Mouse (Mus musculus) midbrain, postnatal 0 days (tissue): ENCODE measurements around the gene Col11a2. TPM values are rescaled to one million over a fixed set of nuclear protein-coding genes. Genes with fewer than 3 reads are reported as not detected.
A peak's percentile ranks its signal among the peaks of the same experiment; 100 is the strongest.

ENCODE experiments used
- ATAC-seq: fragments of 200-750 bp; cut with Nextera tagmentation; 2 replicates; pipeline ENCODE4 v1.8.0; 2017; ENCODE audit warnings: moderate number of reproducible peaks, mild to moderate bottlenecking, moderate TSS enrichment, moderate library complexity; ENCODE audit not compliant: low FRiP score
- DNase-seq: peaks from one replicate; pipeline ENCODE4 v3.0.0-alpha.2; 2015; ENCODE audit warnings: low spot score
- H3K27ac ChIP-seq: fragments of 300-500 bp; sonication (generic); 2 replicates; pipeline ENCODE4 v1.5.1; 2014; ENCODE audit warnings: low read depth, mild to moderate bottlenecking, low read length, mixed read lengths
- H3K27me3 ChIP-seq: fragments of 300-500 bp; sonication (generic); 2 replicates; pipeline ENCODE4 v1.6.1; 2014; ENCODE audit warnings: low read length, control low read depth, mixed read lengths; ENCODE audit not compliant: insufficient read depth
- H3K36me3 ChIP-seq: fragments of 300-500 bp; sonication (generic); 2 replicates; pipeline ENCODE4 v1.6.1; 2014; ENCODE audit warnings: low read length, control low read depth, mixed read lengths; ENCODE audit not compliant: insufficient read depth
- H3K4me1 ChIP-seq: fragments of 300-500 bp; sonication (generic); 2 replicates; pipeline ENCODE4 v1.6.1; 2014; ENCODE audit warnings: mild to moderate bottlenecking, control low read depth, antibody characterized with exemption, low read length, mixed read lengths; ENCODE audit not compliant: insufficient read depth
- H3K4me2 ChIP-seq: fragments of 300-500 bp; sonication (generic); 2 replicates; pipeline ENCODE4 v1.6.1; 2014; ENCODE audit warnings: low read depth, mild to moderate bottlenecking, low read length, mixed read lengths; ENCODE audit not compliant: poor library complexity, severe bottlenecking
- H3K4me3 ChIP-seq: fragments of 300-500 bp; sonication (generic); 2 replicates; pipeline ENCODE4 v1.5.1; 2014; ENCODE audit warnings: low read depth, mild to moderate bottlenecking, low read length, moderate library complexity
- H3K9ac ChIP-seq: fragments of 300-500 bp; sonication (generic); replicated peaks from 2 replicates; pipeline ENCODE4 v1.6.1; 2014; ENCODE audit warnings: mild to moderate bottlenecking, low read length, moderate library complexity, mixed read lengths; ENCODE audit not compliant: poor library complexity, severe bottlenecking
- H3K9me3 ChIP-seq: fragments of 300-500 bp; sonication (generic); 2 replicates; pipeline ENCODE4 v1.6.1; 2016; ENCODE audit warnings: low read length, control low read depth
- CTCF ChIP-seq: IDR thresholded peaks from 2 replicates; pipeline ENCODE4 v1.5.1; 2016; ENCODE audit warnings: antibody characterized with exemption, mild to moderate bottlenecking
- WGBS: fragments of 180-500 bp; shearing (Covaris S2); extraction: QIAGEN DNeasy Blood & Tissue Kit; methylation state at CpG from one replicate; pipeline ENCODE4 v1.1.7; 2014; 5-methylcytosine and 5-hydroxymethylcytosine counted together
- polyA plus RNA-seq: library from polyadenylated mRNA; unstranded; fragments of >200 nt; fragmentation: Nextera tagmentation; extraction: Ambion mirVana; gene quantifications from 2 replicates; pipeline ENCODE4 v1.2.1, GENCODE M21; 2015
- total RNA-seq: library from RNA; depleted of rRNA; stranded (reverse); fragments of >200 nt; gene quantifications from 2 replicates; pipeline ENCODE4 v1.2.3, GENCODE M21; 2014

Col11a2 gene
- total and polyA plus RNA-seq, 2 experiments from 2014 or later = 4.6 to 17.9 TPM

- no peak overlapping the region for H3K9ac ChIP-seq
- DNase-seq (peak; percentile 86), ATAC-seq (peak; percentile 89)
- 11% methylated on average over 5 of the region's 5 CpGs for WGBS
- no peaks in the 10 kb centered on the region for H3K27me3 ChIP-seq
- H3K36me3 ChIP-seq = no peaks in the 10 kb centered on the region
- H3K9me3 ChIP-seq = no peaks in the 10 kb centered on the region
- H3K4me1 ChIP-seq = no peaks in the 10 kb centered on the region; the same call in 1 of the 2 replicates
- 0 out of 2 replicates have a peak overlapping the region, but pooled peaks have one; percentile 7 for H3K4me2 ChIP-seq
- H3K27ac ChIP-seq = no peak overlapping the region
- TF ChIP-seq CTCF = no peak
- H3K4me3 ChIP-seq = no peak overlapping the region
Observed at GRCm38 (mm10) chr17:34079621-34080020, 40.4 kb downstream of the Col11a2 start.

- TF ChIP-seq CTCF = no peak
- Histone ChIP-seq H3K36me3 (no peaks in the 10 kb centered on the region), H3K9me3 (no peaks in the 10 kb centered on the region), H3K27ac (no peak overlapping the region), H3K4me2 (no peak overlapping the region), H3K9ac (no peak overlapping the region), H3K27me3 (no peaks in the 10 kb centered on the region), H3K4me3 (no peak overlapping the region), H3K4me1 (no peaks in the 10 kb centered on the region)
- ATAC-seq (no peak), DNase-seq (no peak)
- 3% methylated on average over 8 of the region's 8 CpGs for WGBS
Observed at GRCm38 (mm10) chr17:34083104-34083503, 43.9 kb downstream of the Col11a2 start.

DNA sequence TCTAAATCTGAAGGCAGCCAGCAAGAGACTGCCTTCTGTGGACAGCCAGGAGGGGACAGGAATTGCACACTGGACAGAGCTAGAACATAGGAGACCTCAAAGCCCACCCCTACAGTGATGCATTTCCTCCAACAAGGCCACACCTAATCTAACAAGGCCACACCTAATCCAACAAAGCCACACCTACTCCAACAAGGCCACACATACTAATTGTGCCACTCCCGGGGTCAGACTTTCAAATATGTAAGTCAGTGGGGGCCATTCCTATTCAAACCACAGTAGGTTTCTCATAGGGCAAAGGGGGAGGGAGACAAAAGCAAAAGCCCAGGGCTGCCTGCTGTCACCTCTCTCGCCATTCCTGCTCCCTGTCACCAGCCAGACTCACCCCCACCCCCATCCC is 48.1 kb downstream of the Col11a2 start:
- WGBS = 39% methylated on average over 2 of the region's 2 CpGs
- no peak overlapping the region for H3K4me2 ChIP-seq
- H3K9ac ChIP-seq = no peak overlapping the region
- ATAC-seq (no peak), DNase-seq (no peak)
- TF ChIP-seq CTCF = no peak
- no peak overlapping the region for H3K27ac ChIP-seq
- no peaks in the 10 kb centered on the region for H3K36me3 ChIP-seq
- no peaks in the 10 kb centered on the region for H3K4me1 ChIP-seq
- H3K9me3 ChIP-seq = no peaks in the 10 kb centered on the region
- H3K27me3 ChIP-seq = no peaks in the 10 kb centered on the region
- H3K4me3 ChIP-seq = no peak overlapping the region

DNA sequence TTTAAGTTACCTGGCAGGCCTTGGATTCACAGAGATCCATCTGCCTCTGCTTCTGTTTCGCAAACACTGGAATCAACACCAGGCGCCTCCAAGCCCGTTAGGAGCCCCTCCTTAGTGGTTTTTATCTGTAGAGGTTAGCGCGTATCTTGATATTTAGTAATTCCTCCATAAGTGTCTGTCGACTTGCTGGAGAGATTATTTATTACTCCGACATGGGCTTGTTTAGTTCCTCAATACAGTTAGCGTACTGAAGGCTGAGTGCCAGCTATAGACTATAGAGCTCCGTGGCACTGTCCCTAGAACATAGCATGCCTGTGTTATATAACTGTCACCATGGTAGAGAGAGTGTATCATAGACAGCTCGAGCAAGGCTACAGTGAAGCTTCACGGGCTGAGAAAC is 48.9 kb downstream of the Col11a2 start:
- no peak overlapping the region for H3K9ac ChIP-seq

GRCm38 (mm10) chr17:34090923-34091322 is 51.7 kb downstream of the Col11a2 start:
- H3K36me3 ChIP-seq = no peaks in the 10 kb centered on the region
- H3K9me3 ChIP-seq = no peaks in the 10 kb centered on the region
- DNase-seq (no peak), ATAC-seq (no peak)
- H3K27me3 ChIP-seq = no peaks in the 10 kb centered on the region
- H3K4me2 ChIP-seq = no peak overlapping the region
- H3K9ac ChIP-seq = no peak overlapping the region
- H3K4me1 ChIP-seq = no peaks in the 10 kb centered on the region
- 58% methylated on average over 7 of the region's 7 CpGs for WGBS
- no peak overlapping the region for H3K4me3 ChIP-seq
- peak; percentile 30; the same call in 1 of the 2 replicates for TF ChIP-seq CTCF
- H3K27ac ChIP-seq = no peak overlapping the region

More for the DNA sequence above, 48.9 kb downstream of the Col11a2 start:
- H3K4me3 ChIP-seq = no peak overlapping the region
- no peak overlapping the region for H3K4me2 ChIP-seq
- H3K27ac ChIP-seq = no peak overlapping the region
- TF ChIP-seq CTCF = no peak
- H3K27me3 ChIP-seq = no peaks in the 10 kb centered on the region
- DNase-seq = no peak
- H3K36me3 ChIP-seq = no peaks in the 10 kb centered on the region
- ATAC-seq = no peak
- no peaks in the 10 kb centered on the region for H3K4me1 ChIP-seq
- 85% methylated on average over 11 of the region's 11 CpGs for WGBS
- H3K9me3 ChIP-seq = no peaks in the 10 kb centered on the region

- no peaks in the 10 kb centered on the region for H3K36me3 ChIP-seq
- TF ChIP-seq CTCF = no peak
- no peak within 1 kb of the TSS for H3K27ac ChIP-seq
Observed at GRCm38 (mm10) chr17:34092197-34092875, 53.1 kb downstream of the Col11a2 start, which contains the start of gene H2-Oa. H2-Oa (plus strand) TSS chr17:34092340.

More at GRCm38 (mm10) chr17:34092197-34092875, 53.1 kb downstream of the Col11a2 start, which contains the start of gene H2-Oa:
- H3K4me3 ChIP-seq = no peak within 1 kb of the TSS
- DNase-seq = no peak
- no peaks in the 10 kb centered on the region for H3K9me3 ChIP-seq
- ATAC-seq = no peak
- H3K4me1 ChIP-seq = no peaks in the 10 kb centered on the region
- 47% methylated on average over 11 of the region's 11 CpGs for WGBS
- H3K4me2 ChIP-seq = no peak within 1 kb of the TSS
- H3K9ac ChIP-seq = no peak within 1 kb of the TSS
- H3K27me3 ChIP-seq = no peaks in the 10 kb centered on the region
